Mouse (Mus musculus) intestine, embryonic 14.5 days (tissue): ENCODE results near the gene Unc5a. TPM values are rescaled to one million over a fixed set of nuclear protein-coding genes. Genes with fewer than 3 reads are reported as not detected.

ENCODE experiments used
- ATAC-seq: fragments of 200-750 bp; cut with Nextera tagmentation; replicated peaks from 2 replicates; pipeline ENCODE4 v1.8.0; 2017; ENCODE audit warnings: low read depth, moderate number of reproducible peaks, moderate TSS enrichment, moderate library complexity; ENCODE audit not compliant: low FRiP score, low TSS enrichment
- DNase-seq: peaks from one replicate; pipeline ENCODE4 v3.0.0-alpha.2; 2018; ENCODE audit warnings: low spot score
- H3K27ac ChIP-seq: fragments of 300-500 bp; sonication (generic); 2 replicates; pipeline ENCODE4 v1.5.1; 2014; ENCODE audit warnings: low read depth, mild to moderate bottlenecking, control low read depth
- H3K27me3 ChIP-seq: fragments of 300-500 bp; sonication (generic); replicated peaks from 2 replicates; pipeline ENCODE4 v1.6.1; 2014; ENCODE audit warnings: low read length, control low read depth; ENCODE audit not compliant: control insufficient read depth, insufficient read depth
- H3K36me3 ChIP-seq: fragments of 300-500 bp; sonication (generic); 2 replicates; pipeline ENCODE4 v1.6.1; 2014; ENCODE audit warnings: low read length, control low read depth; ENCODE audit not compliant: control insufficient read depth, insufficient read depth
- H3K4me1 ChIP-seq: fragments of 300-500 bp; sonication (generic); replicated peaks from 2 replicates; pipeline ENCODE4 v1.6.1; 2014; ENCODE audit warnings: low read length, control low read depth, mixed read lengths; ENCODE audit not compliant: control insufficient read depth, insufficient read depth
- H3K4me2 ChIP-seq: fragments of 300-500 bp; sonication (generic); 2 replicates; pipeline ENCODE4 v1.6.1; 2014; ENCODE audit warnings: low read length
- H3K4me3 ChIP-seq: fragments of 300-500 bp; sonication (generic); 2 replicates; pipeline ENCODE4 v1.5.1; 2014; ENCODE audit warnings: low read depth, low read length, control low read depth, mixed read lengths
- H3K9ac ChIP-seq: fragments of 300-500 bp; sonication (generic); 2 replicates; pipeline ENCODE4 v1.6.1; 2014; ENCODE audit warnings: mild to moderate bottlenecking, low read length
- H3K9me3 ChIP-seq: fragments of 300-500 bp; sonication (generic); 2 replicates; pipeline ENCODE4 v1.6.1; 2016; ENCODE audit warnings: low read length, control low read depth; ENCODE audit not compliant: control insufficient read depth
- WGBS: fragments of 180-500 bp; shearing (Covaris S2); extraction: QIAGEN DNeasy Blood & Tissue Kit; methylation state at CpG from one replicate; pipeline ENCODE4 v1.1.7; 2014; 5-methylcytosine and 5-hydroxymethylcytosine counted together
- polyA plus RNA-seq: library from polyadenylated mRNA; unstranded; fragments of >200 nt; fragmentation: Nextera tagmentation; extraction: Ambion mirVana; gene quantifications from 2 replicates; pipeline ENCODE4 v1.2.1, GENCODE M21; 2014

Unc5a gene
- polyA plus RNA-seq, 1 experiment from 2014 or later = 3.6 TPM

- H3K4me3 ChIP-seq = no peak overlapping the region
- no peak overlapping the region for H3K27ac ChIP-seq
- H3K36me3 ChIP-seq = no peaks in the 10 kb centered on the region
- no peaks in the 10 kb centered on the region for H3K9me3 ChIP-seq
- WGBS = 73% methylated on average over 8 of the region's 8 CpGs
- no peak overlapping the region for H3K9ac ChIP-seq
- DNase-seq = no peak
- ATAC-seq = no peak
- no peaks in the 10 kb centered on the region for H3K4me1 ChIP-seq
- no peaks in the 10 kb centered on the region for H3K27me3 ChIP-seq
- no peak overlapping the region for H3K4me2 ChIP-seq
Observed at GRCm38 (mm10) chr13:54925466-54925865, 23.7 kb upstream of the Unc5a start.

- H3K27ac ChIP-seq = no peak overlapping the region
- no peaks in the 10 kb centered on the region for H3K27me3 ChIP-seq
- no peak overlapping the region for H3K4me3 ChIP-seq
- no peak overlapping the region for H3K9ac ChIP-seq
- ATAC-seq = no peak
- DNase-seq = no peak
- H3K4me1 ChIP-seq = no peaks in the 10 kb centered on the region
- 62% methylated on average over 4 of the region's 4 CpGs for WGBS
- no peaks in the 10 kb centered on the region for H3K36me3 ChIP-seq
- no peak overlapping the region for H3K4me2 ChIP-seq
- no peaks in the 10 kb centered on the region for H3K9me3 ChIP-seq
Observed at GRCm38 (mm10) chr13:54926654-54927053, 22.6 kb upstream of the Unc5a start.

DNA sequence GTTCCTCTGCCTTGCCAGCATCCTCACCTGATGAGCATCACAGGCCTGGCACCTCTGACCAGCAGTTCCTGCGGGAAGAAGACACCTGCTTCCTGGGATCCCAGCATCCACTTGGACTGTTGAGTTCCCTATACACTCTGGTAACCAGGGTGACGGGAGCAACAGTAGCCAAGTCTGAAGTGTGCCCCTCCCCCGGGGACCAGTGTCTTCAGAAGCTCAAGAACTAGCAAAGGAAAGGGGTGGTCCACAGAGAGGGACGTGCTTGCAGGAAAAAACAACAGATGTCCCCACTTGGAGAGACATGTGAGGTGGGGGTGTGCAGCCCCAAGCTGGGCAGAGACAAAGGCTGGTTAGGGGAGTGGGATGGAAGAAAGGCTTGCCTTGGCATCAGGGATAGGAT, 19.1 kb upstream of the Unc5a start:
- 34% methylated on average over 4 of the region's 4 CpGs for WGBS
- H3K27ac ChIP-seq = no peak overlapping the region
- H3K9ac ChIP-seq = no peak overlapping the region
- no peaks in the 10 kb centered on the region for H3K36me3 ChIP-seq
- H3K9me3 ChIP-seq = no peaks in the 10 kb centered on the region
- ATAC-seq = no peak
- no peaks in the 10 kb centered on the region for H3K4me1 ChIP-seq
- H3K4me2 ChIP-seq = no peak overlapping the region
- no peak overlapping the region for H3K4me3 ChIP-seq
- DNase-seq = no peak
- no peaks in the 10 kb centered on the region for H3K27me3 ChIP-seq

DNA sequence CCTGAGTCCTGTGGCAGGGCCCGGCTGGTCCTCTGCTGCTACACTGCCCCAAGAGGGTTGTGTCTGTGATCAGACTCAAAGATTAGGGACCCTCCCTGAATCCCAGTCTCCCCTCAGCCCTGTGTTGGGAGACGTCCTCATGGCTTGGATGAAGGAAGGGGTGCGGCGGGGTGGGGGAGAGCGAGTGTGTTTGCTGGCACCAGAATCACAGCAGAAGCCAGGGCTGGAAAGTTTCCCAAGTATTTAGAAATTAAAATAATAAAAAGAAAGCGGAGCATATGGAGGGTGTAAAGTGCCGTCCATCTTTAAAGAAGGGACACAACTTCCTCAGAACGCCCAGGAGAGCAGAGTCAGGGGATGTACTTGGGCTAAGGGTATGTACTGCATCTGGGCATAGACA, 14.3 kb upstream of the Unc5a start:
- Histone ChIP-seq H3K4me2 (no peak overlapping the region), H3K9ac (no peak overlapping the region), H3K36me3 (no peaks in the 10 kb centered on the region), H3K27me3 (no peaks in the 10 kb centered on the region), H3K4me3 (no peak overlapping the region), H3K4me1 (no peaks in the 10 kb centered on the region), H3K9me3 (no peaks in the 10 kb centered on the region), H3K27ac (no peak overlapping the region)
- DNase-seq = no peak
- no peak for ATAC-seq
- WGBS = 69% methylated on average over 8 of the region's 8 CpGs

- Histone ChIP-seq H3K36me3 (no peaks in the 10 kb centered on the region), H3K4me2 (no peak overlapping the region), H3K9me3 (no peaks in the 10 kb centered on the region), H3K27me3 (no peaks in the 10 kb centered on the region), H3K9ac (no peak overlapping the region), H3K4me3 (no peak overlapping the region), H3K4me1 (no peaks in the 10 kb centered on the region), H3K27ac (no peak overlapping the region)
- 75% methylated on average over 6 of the region's 6 CpGs for WGBS
- DNase-seq (no peak), ATAC-seq (no peak)
Observed at GRCm38 (mm10) chr13:54936173-54936572, 13.0 kb upstream of the Unc5a start.

DNA sequence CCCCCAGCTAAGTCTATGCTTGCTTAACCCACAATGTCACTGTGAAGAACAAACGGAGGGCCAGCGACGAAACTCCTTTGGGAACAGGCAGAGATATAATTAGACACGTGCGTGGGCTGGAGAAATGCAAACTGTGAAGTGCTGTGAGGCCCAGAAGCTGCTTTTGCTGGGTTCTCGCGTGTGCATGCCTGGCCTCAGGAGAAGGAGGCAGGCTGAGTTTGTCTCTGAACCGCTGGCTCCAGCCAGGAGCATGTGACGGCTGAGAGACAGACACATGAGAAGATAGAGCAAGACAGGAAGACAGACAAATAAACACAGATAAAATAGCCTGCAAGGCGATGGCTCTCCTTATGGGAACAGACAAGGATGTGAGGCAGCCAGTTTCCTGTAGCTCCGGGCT, 11.3 kb upstream of the Unc5a start:
- Histone ChIP-seq H3K27me3 (no peaks in the 10 kb centered on the region), H3K4me1 (no peaks in the 10 kb centered on the region), H3K9me3 (no peaks in the 10 kb centered on the region), H3K9ac (no peak overlapping the region), H3K27ac (no peak overlapping the region), H3K4me3 (no peak overlapping the region), H3K36me3 (no peaks in the 10 kb centered on the region), H3K4me2 (no peak overlapping the region)
- ATAC-seq (no peak), DNase-seq (no peak)
- 38% methylated on average over 11 of the region's 11 CpGs for WGBS

GRCm38 (mm10) chr13:54938493-54938892, 10.7 kb upstream of the Unc5a start:
- DNase-seq (no peak), ATAC-seq (no peak)
- Histone ChIP-seq H3K4me1 (no peaks in the 10 kb centered on the region), H3K27me3 (no peaks in the 10 kb centered on the region), H3K4me3 (no peak overlapping the region), H3K36me3 (no peaks in the 10 kb centered on the region), H3K9ac (no peak overlapping the region), H3K27ac (no peak overlapping the region), H3K4me2 (no peak overlapping the region), H3K9me3 (no peaks in the 10 kb centered on the region)
- WGBS = 83% methylated on average over 3 of the region's 3 CpGs

- peaks cover 50% of the 10 kb centered on the region for H3K27me3 ChIP-seq
- no peak overlapping the region for H3K27ac ChIP-seq
- H3K4me1 ChIP-seq = no peaks in the 10 kb centered on the region
- WGBS = 35% methylated on average over 9 of the region's 9 CpGs
- H3K9ac ChIP-seq = no peak overlapping the region
- no peak for DNase-seq
- ATAC-seq = no peak
- no peaks in the 10 kb centered on the region for H3K36me3 ChIP-seq
- H3K9me3 ChIP-seq = no peaks in the 10 kb centered on the region
- H3K4me2 ChIP-seq = no peak overlapping the region
- no peak overlapping the region for H3K4me3 ChIP-seq
Observed at GRCm38 (mm10) chr13:54944411-54945157, 4.6 kb upstream of the Unc5a start.

DNA sequence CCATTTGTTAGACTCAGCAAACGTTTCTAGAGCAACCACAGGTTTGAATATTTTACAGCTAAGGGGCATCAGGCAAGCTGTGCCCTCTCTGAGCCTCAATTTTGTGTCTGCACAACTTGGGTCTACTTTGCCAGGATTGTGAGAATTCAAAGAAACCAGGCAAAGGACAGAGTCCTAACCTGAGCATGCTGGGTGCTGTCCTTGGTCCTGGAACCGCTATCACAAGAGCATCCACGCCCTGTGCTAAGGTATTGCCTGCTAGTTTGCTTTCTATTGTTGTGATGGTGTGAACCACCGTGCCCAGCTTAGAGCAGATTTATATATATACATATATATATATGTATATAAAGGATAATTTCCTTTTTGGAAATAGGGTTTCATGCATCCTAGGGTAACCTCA, 3.9 kb upstream of the Unc5a start:
- Histone ChIP-seq H3K9me3 (no peaks in the 10 kb centered on the region), H3K36me3 (no peaks in the 10 kb centered on the region), H3K4me1 (no peaks in the 10 kb centered on the region), H3K4me3 (no peak overlapping the region), H3K27ac (no peak overlapping the region), H3K9ac (no peak overlapping the region), H3K27me3 (peaks cover 55% of the 10 kb centered on the region), H3K4me2 (no peak overlapping the region)
- ATAC-seq = no peak
- 5% methylated on average over 4 of the region's 4 CpGs for WGBS
- DNase-seq = peak; percentile 84
